Mouse (Mus musculus): ENCODE results near the gene Slc25a27. TPM values are rescaled to one million over a fixed set of nuclear protein-coding genes. Genes with fewer than 3 reads are reported as not detected.

Slc25a27 gene
- polyA plus RNA-seq (2015; fragmentation: Nextera tagmentation; extraction: Ambion mirVana), result 27.5 and 31.8 TPM in 2 replicates

GRCm38 (mm10) chr17:43666576-43667289 is at the start of gene Slc25a27:
Gene Slc25a27 (minus strand): TSS chr17:43667214.
- under 1% methylated on average over 37 of the region's 41 CpGs for WGBS
- H3K4me3 ChIP-seq, result peak within 1 kb of the TSS; percentile 83

GRCm38 (mm10) chr17:43716601-43717000 is 49.6 kb upstream of the Slc25a27 start:
- Histone ChIP-seq H3K9me3 (no peaks in the 10 kb centered on the region), H3K36me3 (no peaks in the 10 kb centered on the region), H3K4me3 (no peak overlapping the region), H3K27ac (no peak overlapping the region), H3K4me2 (no peak overlapping the region), H3K9ac (no peak overlapping the region), H3K27me3 (no peaks in the 10 kb centered on the region), H3K4me1 (peaks cover 4% of the 10 kb centered on the region; the same call in 1 of the 2 replicates)
- no peak for ATAC-seq (ENCODE audit: insufficient number of reproducible peaks, low FRiP score, low TSS enrichment, low read depth)
- 40% methylated on average over 7 of the region's 7 CpGs for WGBS

More at GRCm38 (mm10) chr17:43666576-43667289, at the start of gene Slc25a27:
- peak within 1 kb of the TSS; percentile 68 for H3K9ac ChIP-seq
- peaks cover 17% of the 10 kb centered on the region for H3K4me1 ChIP-seq
- no peaks in the 10 kb centered on the region for H3K9me3 ChIP-seq
- peak within 1 kb of the TSS; percentile 75 for H3K27ac ChIP-seq
- H3K27me3 ChIP-seq, result no peaks in the 10 kb centered on the region
- H3K36me3 ChIP-seq, result peaks cover 8% of the 10 kb centered on the region; the same call in 1 of the 2 replicates
- peak within 1 kb of the TSS; percentile 79 for H3K4me2 ChIP-seq
- ATAC-seq (ENCODE audit: insufficient number of reproducible peaks, low FRiP score, low TSS enrichment, low read depth), result peak; percentile 97

GRCm38 (mm10) chr17:43714191-43714590 is 47.2 kb upstream of the Slc25a27 start:
- Histone ChIP-seq H3K36me3 (no peaks in the 10 kb centered on the region), H3K9me3 (no peaks in the 10 kb centered on the region), H3K27me3 (no peaks in the 10 kb centered on the region), H3K9ac (no peak overlapping the region), H3K4me2 (no peak overlapping the region), H3K4me1 (peaks cover 4% of the 10 kb centered on the region; the same call in 1 of the 2 replicates), H3K4me3 (no peak overlapping the region), H3K27ac (no peak overlapping the region)
- ATAC-seq (ENCODE audit: insufficient number of reproducible peaks, low FRiP score, low TSS enrichment, low read depth), result no peak
- 47% methylated on average over 3 of the region's 3 CpGs for WGBS

GRCm38 (mm10) chr17:43711557-43712352 is 44.7 kb upstream of the Slc25a27 start:
- Histone ChIP-seq H3K27ac (no peak overlapping the region), H3K4me3 (no peak overlapping the region), H3K4me2 (no peak overlapping the region), H3K9me3 (no peaks in the 10 kb centered on the region), H3K9ac (no peak overlapping the region), H3K36me3 (0 out of 2 replicates have a peak, but pooled peaks cover 4% of the 10 kb centered on the region), H3K27me3 (no peaks in the 10 kb centered on the region), H3K4me1 (no peaks in the 10 kb centered on the region)
- 66% methylated on average over 7 of the region's 7 CpGs for WGBS
- no peak for ATAC-seq (ENCODE audit: insufficient number of reproducible peaks, low FRiP score, low TSS enrichment, low read depth)

GRCm38 (mm10) chr17:43707254-43707653 is 40.2 kb upstream of the Slc25a27 start:
- WGBS, result 61% methylated on average over 3 of the region's 3 CpGs
- no peaks in the 10 kb centered on the region for H3K9me3 ChIP-seq
- H3K27me3 ChIP-seq, result no peaks in the 10 kb centered on the region
- no peak overlapping the region for H3K4me2 ChIP-seq
- H3K27ac ChIP-seq, result no peak overlapping the region
- no peak overlapping the region for H3K9ac ChIP-seq
- H3K4me1 ChIP-seq, result no peaks in the 10 kb centered on the region
- ATAC-seq (ENCODE audit: insufficient number of reproducible peaks, low FRiP score, low TSS enrichment, low read depth), result no peak
- 0 out of 2 replicates have a peak, but pooled peaks cover 4% of the 10 kb centered on the region for H3K36me3 ChIP-seq
- no peak overlapping the region for H3K4me3 ChIP-seq

- H3K36me3 ChIP-seq, result 0 out of 2 replicates have a peak, but pooled peaks cover 4% of the 10 kb centered on the region
- H3K9me3 ChIP-seq, result no peaks in the 10 kb centered on the region
- no peaks in the 10 kb centered on the region for H3K27me3 ChIP-seq
- 92% methylated on average over 3 of the region's 3 CpGs for WGBS
- no peak for ATAC-seq (ENCODE audit: insufficient number of reproducible peaks, low FRiP score, low TSS enrichment, low read depth)
- H3K9ac ChIP-seq, result no peak overlapping the region
- no peak overlapping the region for H3K4me3 ChIP-seq
- no peak overlapping the region for H3K27ac ChIP-seq
- H3K4me2 ChIP-seq, result no peak overlapping the region
- no peaks in the 10 kb centered on the region for H3K4me1 ChIP-seq
These were observed 39.7 kb upstream of the Slc25a27 start for GRCm38 (mm10) chr17:43706749-43707148.

- WGBS, result 83% methylated on average over 12 of the region's 12 CpGs
- H3K9me3 ChIP-seq, result no peaks in the 10 kb centered on the region
- 0 out of 2 replicates have a peak, but pooled peaks cover 4% of the 10 kb centered on the region for H3K36me3 ChIP-seq
- no peak overlapping the region for H3K4me3 ChIP-seq
- no peak overlapping the region for H3K4me2 ChIP-seq
- no peak for ATAC-seq (ENCODE audit: insufficient number of reproducible peaks, low FRiP score, low TSS enrichment, low read depth)
- no peak overlapping the region for H3K9ac ChIP-seq
- no peaks in the 10 kb centered on the region for H3K4me1 ChIP-seq
- H3K27ac ChIP-seq, result no peak overlapping the region
- no peaks in the 10 kb centered on the region for H3K27me3 ChIP-seq
These were observed 37.4 kb upstream of the Slc25a27 start for GRCm38 (mm10) chr17:43704216-43704930.

- WGBS, result 71% methylated on average over 6 of the region's 6 CpGs
These were observed 34.0 kb upstream of the Slc25a27 start for GRCm38 (mm10) chr17:43701060-43701459.

GRCm38 (mm10) chr17:43698997-43699649 is 32.1 kb upstream of the Slc25a27 start:
- no peak overlapping the region for H3K27ac ChIP-seq
- H3K36me3 ChIP-seq, result peaks cover 16% of the 10 kb centered on the region
- H3K4me2 ChIP-seq, result no peak overlapping the region
- no peaks in the 10 kb centered on the region for H3K9me3 ChIP-seq
- H3K9ac ChIP-seq, result no peak overlapping the region
- H3K27me3 ChIP-seq, result no peaks in the 10 kb centered on the region
- ATAC-seq (ENCODE audit: insufficient number of reproducible peaks, low FRiP score, low TSS enrichment, low read depth), result no peak
- no peaks in the 10 kb centered on the region for H3K4me1 ChIP-seq
- WGBS, result 45% methylated on average over 14 of the region's 14 CpGs
- no peak overlapping the region for H3K4me3 ChIP-seq

More at GRCm38 (mm10) chr17:43701060-43701459, 34.0 kb upstream of the Slc25a27 start:
- no peaks in the 10 kb centered on the region for H3K4me1 ChIP-seq
- H3K36me3 ChIP-seq, result peaks cover 4% of the 10 kb centered on the region; the same call in 1 of the 2 replicates
- H3K9me3 ChIP-seq, result no peaks in the 10 kb centered on the region
- no peak for ATAC-seq (ENCODE audit: insufficient number of reproducible peaks, low FRiP score, low TSS enrichment, low read depth)
- H3K4me2 ChIP-seq, result no peak overlapping the region
- H3K27ac ChIP-seq, result no peak overlapping the region
- no peaks in the 10 kb centered on the region for H3K27me3 ChIP-seq
- no peak overlapping the region for H3K9ac ChIP-seq
- H3K4me3 ChIP-seq, result no peak overlapping the region

- Histone ChIP-seq H3K36me3 (peaks cover 31% of the 10 kb centered on the region), H3K27ac (no peak overlapping the region), H3K4me2 (no peak overlapping the region), H3K27me3 (no peaks in the 10 kb centered on the region), H3K4me3 (no peak overlapping the region), H3K4me1 (no peaks in the 10 kb centered on the region), H3K9me3 (no peaks in the 10 kb centered on the region), H3K9ac (no peak overlapping the region)
- WGBS, result 77% methylated on average over 9 of the region's 9 CpGs
- no peak for ATAC-seq (ENCODE audit: insufficient number of reproducible peaks, low FRiP score, low TSS enrichment, low read depth)
These were observed 22.6 kb upstream of the Slc25a27 start for GRCm38 (mm10) chr17:43689591-43689990.

- H3K9ac ChIP-seq, result no peak overlapping the region
- no peaks in the 10 kb centered on the region for H3K9me3 ChIP-seq
- no peaks in the 10 kb centered on the region for H3K27me3 ChIP-seq
- no peak overlapping the region for H3K4me2 ChIP-seq
- no peak overlapping the region for H3K27ac ChIP-seq
- H3K4me1 ChIP-seq, result no peaks in the 10 kb centered on the region
- peaks cover 27% of the 10 kb centered on the region for H3K36me3 ChIP-seq
- H3K4me3 ChIP-seq, result no peak overlapping the region
- 86% methylated on average over 5 of the region's 5 CpGs for WGBS
- ATAC-seq (ENCODE audit: insufficient number of reproducible peaks, low FRiP score, low TSS enrichment, low read depth), result no peak
These were observed 17.6 kb upstream of the Slc25a27 start for GRCm38 (mm10) chr17:43684638-43685037.
